Mouse (Mus musculus) cerebellum, adult 2 months (tissue): ENCODE measurements around the gene Bdnf.

Experiments used
- CTCF ChIP-seq: fragments of 200-500 bp; IDR thresholded peaks from 2 replicates; pipeline ENCODE4 v1.5.1; 2011; ENCODE audit warnings: low read depth, mild to moderate bottlenecking, control low read depth, low read length, moderate library complexity, borderline replicate concordance; ENCODE audit not compliant: insufficient read depth
- POLR2A ChIP-seq: fragments of 200-500 bp; IDR thresholded peaks from 2 replicates; pipeline ENCODE4 v1.6.1; 2011; ENCODE audit warnings: low read length, control low read depth, borderline replicate concordance; ENCODE audit not compliant: insufficient read depth

GRCm38 (mm10) chr2:109736306-109736705, 61.8 kb downstream of the Bdnf start:
- TF ChIP-seq CTCF (no peak), POLR2A (no peak)
